Mouse (Mus musculus) macrophage (primary cell): ENCODE data around the gene Serpinb6a. TPM values are rescaled to one million over a fixed set of nuclear protein-coding genes. Genes with fewer than 3 reads are reported as not detected.

Source experiments
- H3K27ac ChIP-seq: fragments of 350-480 bp; formaldehyde crosslinking; 2 replicates; pipeline ENCODE4 v1.9.0; 2021
- H3K36me3 ChIP-seq: fragments of 350-480 bp; formaldehyde crosslinking; 2 replicates; pipeline ENCODE4 v1.9.0; 2021; ENCODE audit errors: inconsistent target
- H3K4me3 ChIP-seq: fragments of 350-480 bp; formaldehyde crosslinking; 2 replicates; pipeline ENCODE4 v1.9.0; 2021; ENCODE audit errors: inconsistent target
- H3K79me2 ChIP-seq: fragments of 350-480 bp; formaldehyde crosslinking; 2 replicates; pipeline ENCODE4 v1.9.0; 2021; ENCODE audit errors: inconsistent target
- WGBS: methylation state at CpG from one replicate; pipeline ENCODE4 v1.1.7; 2026; ENCODE audit warnings: inconsistent platforms; ENCODE audit not compliant: missing documents; 5-methylcytosine and 5-hydroxymethylcytosine counted together
- polyA plus RNA-seq: library from polyadenylated mRNA; stranded (reverse); fragments of 250-400 nt; gene quantifications from 3 replicates; pipeline ENCODE4 v1.2.4, GENCODE M21; 2018; ENCODE audit warnings: inconsistent platforms

Serpinb6a gene
- polyA plus RNA-seq, 1 experiment from 2014 or later, result 1,624 TPM

DNA sequence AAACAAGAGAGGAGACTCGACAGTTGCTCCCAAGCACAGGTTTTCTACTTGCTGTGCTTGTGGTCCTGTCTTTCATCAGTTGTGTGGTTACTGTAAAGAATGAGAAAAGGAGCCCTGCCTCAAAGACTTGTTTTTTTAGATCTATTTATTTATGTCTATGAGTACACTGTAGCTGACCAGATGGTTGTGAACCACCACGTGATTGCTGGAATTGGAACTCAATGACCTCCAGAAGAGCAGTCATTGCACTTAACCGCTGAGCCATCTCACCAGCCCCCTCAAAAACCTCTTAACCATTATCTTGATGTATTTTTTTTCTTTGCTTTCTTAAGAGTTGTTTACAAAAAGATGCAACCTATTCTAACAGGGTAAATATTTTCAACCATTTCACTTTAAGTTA is 32.8 kb upstream of the Serpinb6a start:
- Histone ChIP-seq H3K79me2 (peaks cover 15% of the 10 kb centered on the region; the same call in 1 of the 2 replicates), H3K36me3 (peaks cover 19% of the 10 kb centered on the region), H3K4me3 (no peak overlapping the region), H3K27ac (no peak overlapping the region)
- 93% methylated on average over 3 of the region's 3 CpGs for WGBS

DNA sequence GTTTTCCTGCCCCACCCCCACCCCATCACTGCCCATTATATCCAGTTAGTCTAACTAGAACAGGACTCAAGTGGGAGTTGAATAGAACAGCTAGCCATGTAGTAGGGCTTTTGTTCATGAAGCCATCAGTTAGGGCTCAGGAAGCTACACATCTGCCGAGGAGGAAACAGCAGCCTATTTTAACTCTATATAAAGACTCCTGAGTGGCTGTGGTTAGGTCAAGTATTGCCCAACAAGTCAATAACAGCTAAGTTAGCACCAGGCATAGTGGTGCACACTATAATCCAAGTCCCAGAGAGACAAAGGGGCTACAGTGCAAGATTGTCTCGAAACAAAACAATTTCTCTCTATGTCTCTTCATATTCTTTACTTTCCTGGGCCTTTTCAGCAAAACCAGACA is 29.4 kb upstream of the Serpinb6a start:
- peak overlapping the region; percentile 91 for H3K27ac ChIP-seq
- peaks cover 24% of the 10 kb centered on the region; the same call in 1 of the 2 replicates for H3K79me2 ChIP-seq
- no peak overlapping the region for H3K4me3 ChIP-seq
- 4% methylated on average over 2 of the region's 2 CpGs for WGBS
- peaks cover 53% of the 10 kb centered on the region for H3K36me3 ChIP-seq

DNA sequence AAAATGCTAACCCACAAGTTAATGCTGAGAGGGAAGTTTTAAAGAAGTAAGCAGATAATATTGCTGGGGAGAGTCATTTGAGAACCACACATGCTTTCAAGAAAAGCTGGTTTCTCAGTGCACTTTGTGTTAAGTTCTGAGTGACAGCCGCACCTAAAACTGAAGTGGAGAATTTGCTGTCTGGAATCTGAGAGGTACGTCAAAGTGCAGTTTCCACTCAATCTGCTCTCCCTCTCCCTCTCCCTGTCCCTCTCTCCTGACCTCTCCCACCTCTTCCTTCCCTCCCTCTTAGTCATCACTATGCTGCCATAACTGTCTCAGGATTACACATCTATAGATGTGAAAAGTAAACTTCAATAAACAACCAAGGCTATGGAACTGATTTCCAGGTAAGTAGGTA is 19.4 kb upstream of the Serpinb6a start:
- H3K36me3 ChIP-seq, result peaks cover 91% of the 10 kb centered on the region

GRCm38 (mm10) chr13:34018521-34018920 is 15.9 kb upstream of the Serpinb6a start:
- H3K36me3 ChIP-seq, result peaks cover 95% of the 10 kb centered on the region
- 100% methylated on average over 1 of the region's 1 CpGs for WGBS
- no peak overlapping the region for H3K4me3 ChIP-seq
- no peak overlapping the region for H3K27ac ChIP-seq
- H3K79me2 ChIP-seq, result no peaks in the 10 kb centered on the region

More for the DNA sequence above, 19.4 kb upstream of the Serpinb6a start:
- Histone ChIP-seq H3K4me3 (no peak overlapping the region), H3K79me2 (peaks cover 1% of the 10 kb centered on the region; the same call in 1 of the 2 replicates), H3K27ac (no peak overlapping the region)
- 100% methylated on average over 2 of the region's 2 CpGs for WGBS

DNA sequence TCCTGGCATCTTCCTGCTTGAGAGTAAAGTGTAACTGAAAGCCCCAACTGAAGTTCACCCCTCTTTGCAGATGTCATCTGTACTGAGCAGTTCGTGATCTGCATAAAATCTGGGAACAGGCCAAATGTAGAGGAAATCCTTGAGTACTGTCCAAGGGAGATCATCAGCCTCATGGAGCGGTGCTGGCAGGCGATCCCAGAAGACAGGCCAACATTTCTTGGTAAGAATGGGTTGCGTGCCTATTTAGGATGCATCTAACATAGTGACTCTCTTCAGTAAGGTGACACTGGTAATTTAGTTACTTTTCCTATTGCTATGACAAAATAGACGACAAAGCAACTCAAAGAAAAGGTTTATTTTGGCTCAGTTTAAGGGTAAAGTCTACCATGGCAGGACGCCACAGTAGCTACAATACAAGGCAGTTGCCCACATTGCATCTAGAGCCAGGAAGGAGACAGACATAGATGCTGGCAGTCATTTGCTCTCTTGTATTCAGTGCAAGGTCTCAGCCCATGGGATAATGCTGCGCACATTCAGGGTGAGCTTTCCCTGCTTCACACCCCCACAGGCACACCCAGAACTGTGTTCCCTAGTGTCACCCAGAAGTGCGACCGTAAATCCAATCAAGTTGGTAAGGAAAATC is 14.5 kb upstream of the Serpinb6a start:
- Histone ChIP-seq H3K4me3 (no peak overlapping the region), H3K79me2 (0 out of 2 replicates have a peak, but pooled peaks cover under 1% of the 10 kb centered on the region), H3K36me3 (peaks cover 91% of the 10 kb centered on the region), H3K27ac (no peak overlapping the region)
- WGBS, result 97% methylated on average over 9 of the region's 9 CpGs

DNA sequence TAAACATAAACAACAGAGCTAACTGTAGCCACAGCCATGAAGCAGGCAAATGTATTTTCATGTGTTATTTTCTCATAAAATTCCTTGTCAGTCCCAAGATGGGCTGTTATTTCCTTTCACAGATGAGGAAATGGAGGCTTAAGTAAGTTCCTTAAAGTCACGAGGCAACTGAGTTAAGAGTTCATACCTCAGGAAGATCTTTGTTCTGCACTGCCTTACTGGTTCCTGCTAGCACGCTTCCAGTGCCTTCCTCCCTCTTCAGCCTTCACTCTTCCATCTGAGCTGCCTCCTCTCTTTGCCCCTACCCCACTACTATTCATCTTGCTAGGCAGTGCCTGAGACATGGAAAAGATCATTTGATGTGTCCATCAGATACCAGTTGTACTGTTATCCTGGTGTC is 4.6 kb upstream of the Serpinb6a start:
- peak overlapping the region; percentile 91 for H3K27ac ChIP-seq
- 8% methylated on average over 2 of the region's 2 CpGs for WGBS
- H3K4me3 ChIP-seq, result no peak overlapping the region
- H3K36me3 ChIP-seq, result peaks cover 30% of the 10 kb centered on the region
- peaks cover 94% of the 10 kb centered on the region for H3K79me2 ChIP-seq

GRCm38 (mm10) chr13:34003058-34003457 is 464 bp upstream of the Serpinb6a start:
- H3K79me2 ChIP-seq, result peaks cover 60% of the 10 kb centered on the region
- peak overlapping the region; percentile 89 for H3K4me3 ChIP-seq
- 0% methylated on average over 5 of the region's 5 CpGs for WGBS
- peak overlapping the region; percentile 40 for H3K27ac ChIP-seq
- no peaks in the 10 kb centered on the region for H3K36me3 ChIP-seq

DNA sequence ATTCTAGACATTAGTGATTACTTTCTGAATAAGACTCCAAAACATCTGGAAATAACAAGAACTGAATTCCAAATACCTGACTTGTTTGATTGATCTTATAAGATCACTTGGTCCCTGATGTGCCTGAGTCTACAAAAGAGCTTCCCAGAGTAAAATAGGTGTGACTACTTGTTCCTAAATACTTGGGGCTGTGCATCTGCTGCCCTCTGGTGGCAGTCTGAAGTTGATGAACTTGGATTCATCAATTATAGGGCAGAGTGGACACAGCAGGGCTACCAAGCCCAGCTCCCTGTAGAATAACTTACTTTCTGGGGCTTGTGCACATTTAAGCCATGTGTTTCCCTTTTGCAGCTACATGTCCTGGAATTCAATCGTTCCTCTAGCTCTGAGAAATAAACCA is 7.4 kb downstream of the Serpinb6a start:
- no peak overlapping the region for H3K4me3 ChIP-seq
- H3K27ac ChIP-seq, result no peak overlapping the region
- no peaks in the 10 kb centered on the region for H3K36me3 ChIP-seq
- 47% methylated on average over 1 of the region's 1 CpGs for WGBS
- H3K79me2 ChIP-seq, result no peaks in the 10 kb centered on the region

- Histone ChIP-seq H3K4me3 (no peak overlapping the region), H3K27ac (no peak overlapping the region), H3K79me2 (no peaks in the 10 kb centered on the region), H3K36me3 (peaks cover 20% of the 10 kb centered on the region)
- WGBS, result 96% methylated on average over 4 of the region's 5 CpGs
Measured at GRCm38 (mm10) chr13:33989625-33990024, 13.0 kb downstream of the Serpinb6a start.

DNA sequence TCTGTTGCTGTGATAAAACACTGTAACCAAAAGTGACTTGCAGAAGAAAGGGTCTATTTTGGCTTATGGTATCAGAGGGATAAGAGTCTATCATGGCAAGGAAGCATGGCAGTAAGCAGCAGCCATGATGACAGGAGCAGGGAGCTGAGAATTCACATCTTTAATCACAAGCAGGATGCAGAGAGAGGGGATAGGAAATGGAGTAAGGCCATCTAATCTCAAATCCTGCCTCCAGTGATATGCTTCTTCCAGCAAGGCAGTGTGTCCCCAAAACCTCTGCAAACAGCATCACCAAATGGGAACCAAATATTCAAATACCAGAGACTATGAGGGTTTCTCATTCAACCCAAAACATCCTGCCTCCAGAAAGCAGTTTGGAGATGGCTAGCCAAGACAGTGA is 36.0 kb downstream of the Serpinb6a start:
- no peaks in the 10 kb centered on the region; the same call in 1 of the 2 replicates for H3K36me3 ChIP-seq
- peaks cover 60% of the 10 kb centered on the region for H3K79me2 ChIP-seq
- no peak overlapping the region for H3K4me3 ChIP-seq
- no peak overlapping the region for H3K27ac ChIP-seq

- H3K79me2 ChIP-seq, result peaks cover 56% of the 10 kb centered on the region
- no peaks in the 10 kb centered on the region; the same call in 1 of the 2 replicates for H3K36me3 ChIP-seq
- H3K4me3 ChIP-seq, result peak overlapping the region; percentile 79
- H3K27ac ChIP-seq, result peak overlapping the region; percentile 87
- WGBS, result 76% methylated on average over 3 of the region's 4 CpGs
Measured at GRCm38 (mm10) chr13:33966025-33966412, 36.6 kb downstream of the Serpinb6a start.

GRCm38 (mm10) chr13:33965056-33966024 is 37.3 kb downstream of the Serpinb6a start:
- Histone ChIP-seq H3K27ac (peak overlapping the region; percentile 87), H3K4me3 (peak overlapping the region; percentile 79), H3K79me2 (peaks cover 49% of the 10 kb centered on the region), H3K36me3 (no peaks in the 10 kb centered on the region; the same call in 1 of the 2 replicates)
- 10% methylated on average over 14 of the region's 14 CpGs for WGBS

DNA sequence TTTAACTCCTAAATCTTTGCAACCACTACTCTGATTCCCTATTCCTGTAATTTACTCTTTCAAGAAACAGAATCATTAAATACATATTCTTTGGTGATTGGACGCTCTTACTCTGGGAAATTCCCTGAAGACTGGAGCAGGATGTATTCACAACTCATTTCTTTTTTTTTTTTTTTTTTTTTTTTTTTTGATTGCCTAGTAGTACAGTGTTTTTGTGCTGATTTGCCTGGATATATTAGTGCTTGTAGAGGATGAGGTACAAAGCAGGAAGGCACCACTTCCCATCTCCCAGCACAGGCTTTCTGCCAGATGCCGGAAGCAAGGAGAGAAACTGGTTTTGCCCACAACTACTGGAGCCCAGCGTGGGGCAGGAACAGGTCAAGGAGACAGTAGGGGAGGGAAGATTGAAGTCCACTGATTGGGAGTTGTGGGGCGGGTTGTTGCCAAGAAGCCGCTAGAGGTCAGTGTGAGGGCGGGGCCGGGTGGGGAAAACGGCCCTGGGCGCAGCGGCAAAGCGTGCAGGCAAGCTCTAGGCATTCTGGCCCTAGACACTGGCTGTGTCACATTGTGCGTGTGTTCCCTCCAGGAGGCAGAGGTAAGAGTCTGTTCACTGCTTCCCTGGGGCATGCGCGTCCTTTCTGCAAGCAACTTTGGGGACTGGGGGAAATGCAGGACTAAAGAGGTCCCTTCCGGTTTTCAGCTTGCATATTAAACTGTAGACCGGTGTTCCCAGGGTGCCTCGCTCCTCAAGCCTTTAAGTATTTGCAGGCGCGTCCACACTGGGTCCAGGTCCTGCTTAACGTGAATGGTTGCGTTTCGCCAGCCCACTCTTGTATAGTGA is 38.2 kb downstream of the Serpinb6a start, which contains the start of gene Nqo2:
Gene Nqo2, plus strand, starts transcription at position 482 of the 841 bp plus-strand sequence.
- H3K79me2 ChIP-seq, result peaks cover 41% of the 10 kb centered on the region
- WGBS, result under 1% methylated on average over 21 of the region's 22 CpGs
- peak within 1 kb of the TSS; percentile 87 for H3K27ac ChIP-seq
- no peaks in the 10 kb centered on the region for H3K36me3 ChIP-seq
- H3K4me3 ChIP-seq, result peak within 1 kb of the TSS; percentile 79

GRCm38 (mm10) chr13:33959771-33960170 is 42.8 kb downstream of the Serpinb6a start:
- H3K79me2 ChIP-seq, result no peaks in the 10 kb centered on the region
- H3K36me3 ChIP-seq, result no peaks in the 10 kb centered on the region
- peak overlapping the region; percentile 71 for H3K27ac ChIP-seq
- no peak overlapping the region for H3K4me3 ChIP-seq
- WGBS, result 94% methylated on average over 2 of the region's 2 CpGs
